Mouse (Mus musculus) heart, adult 9 months (tissue): ENCODE measurements around the gene Rnf8.

Experiments used
- DNase-seq, 2 experiments: peaks; one replicate each; pipeline ENCODE4 v3.0.0; 2022; ENCODE audit warnings: low spot score in 2 of 2

Rnf8 gene

GRCm38 (mm10) chr17:29679038-29679767, 64.6 kb downstream of the Rnf8 start:
- DNase-seq = no peak

GRCm38 (mm10) chr17:29680174-29680573, 65.6 kb downstream of the Rnf8 start:
- DNase-seq = no peak

- no peak for DNase-seq
These were observed 66.3 kb downstream of the Rnf8 start for GRCm38 (mm10) chr17:29680921-29681320.

- DNase-seq = no peak
These were observed 67.1 kb downstream of the Rnf8 start for GRCm38 (mm10) chr17:29681669-29682068.

- DNase-seq = no peak
These were observed 67.7 kb downstream of the Rnf8 start for GRCm38 (mm10) chr17:29682261-29682660.

- peak; percentile 17 to 40 for DNase-seq
These were observed 68.5 kb downstream of the Rnf8 start for GRCm38 (mm10) chr17:29683127-29683526.

- DNase-seq = no peak
These were observed 69.7 kb downstream of the Rnf8 start for GRCm38 (mm10) chr17:29684275-29684674.

- no peak for DNase-seq
These were observed 72.2 kb downstream of the Rnf8 start for GRCm38 (mm10) chr17:29686771-29687170.

- DNase-seq = no peak
These were observed 72.8 kb downstream of the Rnf8 start for GRCm38 (mm10) chr17:29687373-29687772.

GRCm38 (mm10) chr17:29688610-29689009, 74.0 kb downstream of the Rnf8 start:
- no peak for DNase-seq

- no peak for DNase-seq
These were observed 75.7 kb downstream of the Rnf8 start for GRCm38 (mm10) chr17:29690257-29690656.

GRCm38 (mm10) chr17:29692827-29693226, 78.2 kb downstream of the Rnf8 start:
- DNase-seq = no peak

GRCm38 (mm10) chr17:29693571-29693970, 79.0 kb downstream of the Rnf8 start:
- DNase-seq = no peak

- DNase-seq = no peak
These were observed 79.9 kb downstream of the Rnf8 start for GRCm38 (mm10) chr17:29694516-29694915.
